Mouse (Mus musculus) lung, postnatal 0 days (tissue): ENCODE measurements around the gene Gabbr2.

ENCODE experiments used
- CTCF ChIP-seq: IDR thresholded peaks from 2 replicates; pipeline ENCODE4 v1.5.1; 2016; ENCODE audit warnings: antibody characterized with exemption, mild to moderate bottlenecking
- EP300 ChIP-seq: IDR thresholded peaks from 2 replicates; pipeline ENCODE4 v1.6.1; 2016; ENCODE audit warnings: antibody characterized with exemption, mild to moderate bottlenecking, control low read depth

- TF ChIP-seq CTCF (no peak), EP300 (no peak)
Observed at GRCm38 (mm10) chr4:46868921-46869320, 122.8 kb downstream of the Gabbr2 start.
